Mouse (Mus musculus) midbrain, embryonic 12.5 days (tissue): ENCODE data around the gene Lingo2. TPM values are rescaled to one million over a fixed set of nuclear protein-coding genes. Genes with fewer than 3 reads are reported as not detected.

Experiments
- ATAC-seq: fragments of 200-750 bp; cut with Nextera tagmentation; 2 replicates; pipeline ENCODE4 v1.8.0; 2017; ENCODE audit warnings: low read depth, moderate TSS enrichment, moderate library complexity; ENCODE audit not compliant: low FRiP score
- H3K27ac ChIP-seq: fragments of 300-500 bp; sonication (generic); replicated peaks from 2 replicates; pipeline ENCODE4 v1.5.1; 2016; ENCODE audit warnings: mild to moderate bottlenecking
- H3K27me3 ChIP-seq: fragments of 300-500 bp; sonication (generic); 2 replicates; pipeline ENCODE4 v1.6.1; 2016; ENCODE audit warnings: mild to moderate bottlenecking
- H3K36me3 ChIP-seq: fragments of 300-500 bp; sonication (generic); 2 replicates; pipeline ENCODE4 v1.6.1; 2016
- H3K4me1 ChIP-seq: fragments of 300-500 bp; sonication (generic); 2 replicates; pipeline ENCODE4 v1.6.1; 2016
- H3K4me2 ChIP-seq: fragments of 300-500 bp; sonication (generic); replicated peaks from 2 replicates; pipeline ENCODE4 v1.6.1; 2016; ENCODE audit warnings: mild to moderate bottlenecking, moderate library complexity
- H3K4me3 ChIP-seq: fragments of 300-500 bp; sonication (generic); 2 replicates; pipeline ENCODE4 v1.5.1; 2016; ENCODE audit warnings: mild to moderate bottlenecking
- H3K9ac ChIP-seq: fragments of 300-500 bp; sonication (generic); replicated peaks from 2 replicates; pipeline ENCODE4 v1.6.1; 2016; ENCODE audit warnings: mild to moderate bottlenecking, moderate library complexity
- H3K9me3 ChIP-seq: fragments of 300-500 bp; sonication (generic); 2 replicates; pipeline ENCODE4 v1.6.1; 2016; ENCODE audit warnings: mild to moderate bottlenecking
- WGBS: fragments of 180-500 bp; shearing (Covaris S2); methylation state at CpG from one replicate; pipeline ENCODE4 v1.1.7; 2016; 5-methylcytosine and 5-hydroxymethylcytosine counted together
- polyA plus RNA-seq: library from polyadenylated mRNA; unstranded; fragments of >200 nt; fragmentation: Nextera tagmentation; extraction: Ambion mirVana; gene quantifications from 2 replicates; pipeline ENCODE4 v1.2.1, GENCODE M21; 2016

Gene Lingo2
- polyA plus RNA-seq, 1 experiment from 2014 or later = 6.2 TPM

DNA sequence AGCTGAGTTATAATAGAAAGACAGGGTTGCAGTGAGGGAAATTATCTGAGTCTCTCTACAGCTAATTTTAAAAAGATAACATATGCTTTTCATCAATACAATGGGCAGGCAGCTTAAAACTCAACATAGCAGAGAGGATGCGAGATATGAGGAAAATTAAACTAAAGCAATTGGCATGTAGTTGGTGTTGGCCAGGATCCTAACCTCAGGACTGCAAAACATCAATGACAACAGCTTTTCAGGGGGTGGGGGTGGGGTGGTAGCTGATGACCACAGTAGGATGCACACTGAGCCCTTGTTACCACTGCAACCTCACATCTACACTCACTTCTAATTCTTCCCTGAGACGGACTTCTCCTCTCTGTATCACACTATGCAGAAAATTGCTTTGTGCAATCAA is 417.7 kb downstream of the Lingo2 start:
- no peak overlapping the region for H3K4me3 ChIP-seq
- 91% methylated on average over 2 of the region's 2 CpGs for WGBS
- no peaks in the 10 kb centered on the region for H3K4me1 ChIP-seq
- no peaks in the 10 kb centered on the region for H3K9me3 ChIP-seq
- no peaks in the 10 kb centered on the region for H3K27me3 ChIP-seq
- no peak overlapping the region for H3K9ac ChIP-seq
- no peak overlapping the region for H3K27ac ChIP-seq
- no peak for ATAC-seq
- H3K4me2 ChIP-seq = no peak overlapping the region
- H3K36me3 ChIP-seq = no peaks in the 10 kb centered on the region

DNA sequence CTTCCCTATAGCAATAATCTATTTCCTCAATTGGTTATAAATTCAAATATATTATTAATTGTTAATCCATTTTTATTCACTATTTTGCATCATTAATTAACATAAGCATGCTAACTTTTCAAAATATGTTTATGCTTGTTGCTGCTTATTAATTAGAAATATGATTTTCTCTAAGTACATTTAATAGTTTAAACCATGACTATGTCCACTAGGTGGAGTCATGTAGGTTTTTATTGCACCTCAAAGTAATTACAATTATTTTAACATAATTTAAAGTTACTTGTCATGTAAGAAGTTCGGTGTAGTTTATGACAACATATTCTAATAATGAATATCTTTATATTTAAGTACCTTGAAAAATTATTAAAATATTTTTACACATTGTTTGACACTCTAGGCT is 461.3 kb downstream of the Lingo2 start:
- H3K9ac ChIP-seq = no peak overlapping the region
- 76% methylated on average over 1 of the region's 1 CpGs for WGBS
- ATAC-seq = no peak
- no peaks in the 10 kb centered on the region for H3K27me3 ChIP-seq
- no peaks in the 10 kb centered on the region for H3K9me3 ChIP-seq
- H3K4me2 ChIP-seq = no peak overlapping the region
- no peaks in the 10 kb centered on the region for H3K36me3 ChIP-seq
- H3K4me1 ChIP-seq = no peaks in the 10 kb centered on the region
- no peak overlapping the region for H3K27ac ChIP-seq
- H3K4me3 ChIP-seq = no peak overlapping the region

DNA sequence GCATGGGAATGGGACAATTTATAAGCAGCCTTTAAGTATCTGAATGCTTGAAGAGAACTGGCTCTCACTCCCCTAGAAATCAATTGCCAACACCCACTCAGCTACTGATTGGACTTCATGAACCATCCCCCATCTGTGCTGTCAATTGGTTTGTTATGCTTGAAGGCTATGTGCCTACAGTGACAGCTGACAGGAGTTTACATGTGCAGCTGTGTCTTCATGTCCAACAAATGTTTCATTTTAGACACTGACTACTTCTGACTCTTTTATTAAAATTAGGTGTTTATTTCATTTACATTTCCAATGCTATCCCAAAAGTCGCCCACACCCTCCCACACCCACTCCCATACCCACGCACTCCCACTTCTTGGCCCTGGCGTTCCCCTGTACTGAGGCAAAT is 516.3 kb downstream of the Lingo2 start:
- no peak for ATAC-seq
- no peak overlapping the region for H3K9ac ChIP-seq
- H3K36me3 ChIP-seq = no peaks in the 10 kb centered on the region
- H3K4me1 ChIP-seq = no peaks in the 10 kb centered on the region
- no peak overlapping the region for H3K27ac ChIP-seq
- H3K27me3 ChIP-seq = no peaks in the 10 kb centered on the region
- WGBS = 90% methylated on average over 3 of the region's 3 CpGs
- no peaks in the 10 kb centered on the region for H3K9me3 ChIP-seq
- no peak overlapping the region for H3K4me2 ChIP-seq
- H3K4me3 ChIP-seq = no peak overlapping the region

DNA sequence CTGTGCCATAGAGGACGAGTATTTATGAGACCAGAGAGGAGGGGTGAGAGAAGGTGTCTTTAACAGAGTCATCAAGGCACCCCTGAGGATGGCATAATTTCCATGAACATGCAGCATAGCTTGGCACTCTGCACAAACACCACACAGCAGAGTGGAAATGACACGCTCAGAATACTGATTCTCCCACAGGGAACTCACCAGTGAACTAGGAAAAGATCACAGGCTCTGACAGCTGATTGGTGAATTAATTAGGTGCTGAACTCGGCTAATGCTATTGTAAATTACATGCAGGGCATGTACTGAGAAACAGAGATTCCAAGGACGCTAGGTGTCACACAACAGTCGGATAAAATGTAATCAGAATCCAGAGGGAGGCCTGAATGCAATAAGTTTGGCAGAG is 525.4 kb downstream of the Lingo2 start:
- peak; percentile 88 for ATAC-seq
- no peak overlapping the region for H3K4me3 ChIP-seq
- WGBS = 30% methylated on average over 5 of the region's 5 CpGs

DNA sequence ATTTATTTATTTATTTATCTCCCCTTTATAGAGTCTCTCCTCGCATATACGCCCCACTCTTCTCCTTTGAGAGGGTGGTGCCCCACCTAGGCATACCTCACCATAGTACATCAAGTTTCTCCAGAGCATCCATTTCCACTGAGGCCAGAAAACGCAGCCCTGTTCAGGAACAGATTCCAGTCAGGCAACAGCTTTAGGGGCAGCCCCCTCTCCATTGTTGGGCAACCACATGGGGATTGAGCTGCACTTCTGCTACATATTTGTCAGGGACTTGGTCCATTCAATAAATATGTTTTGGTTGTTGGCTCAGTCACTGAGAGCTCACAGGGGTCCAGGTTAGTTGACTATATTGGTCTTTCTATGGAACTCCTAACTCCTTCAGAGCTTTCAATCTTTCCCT is 544.2 kb downstream of the Lingo2 start:
- Histone ChIP-seq H3K4me2 (no peak overlapping the region), H3K27me3 (no peaks in the 10 kb centered on the region), H3K4me1 (no peaks in the 10 kb centered on the region), H3K36me3 (no peaks in the 10 kb centered on the region), H3K4me3 (no peak overlapping the region), H3K27ac (no peak overlapping the region), H3K9me3 (no peaks in the 10 kb centered on the region), H3K9ac (no peak overlapping the region)
- no peak for ATAC-seq
- 96% methylated on average over 3 of the region's 3 CpGs for WGBS

More for the DNA sequence above, 525.4 kb downstream of the Lingo2 start:
- no peaks in the 10 kb centered on the region for H3K36me3 ChIP-seq
- no peaks in the 10 kb centered on the region for H3K4me1 ChIP-seq
- no peak overlapping the region for H3K4me2 ChIP-seq
- H3K27ac ChIP-seq = peak overlapping the region; percentile 46; the same call in 1 of the 2 replicates
- no peak overlapping the region for H3K9ac ChIP-seq
- no peaks in the 10 kb centered on the region for H3K9me3 ChIP-seq
- no peaks in the 10 kb centered on the region for H3K27me3 ChIP-seq

DNA sequence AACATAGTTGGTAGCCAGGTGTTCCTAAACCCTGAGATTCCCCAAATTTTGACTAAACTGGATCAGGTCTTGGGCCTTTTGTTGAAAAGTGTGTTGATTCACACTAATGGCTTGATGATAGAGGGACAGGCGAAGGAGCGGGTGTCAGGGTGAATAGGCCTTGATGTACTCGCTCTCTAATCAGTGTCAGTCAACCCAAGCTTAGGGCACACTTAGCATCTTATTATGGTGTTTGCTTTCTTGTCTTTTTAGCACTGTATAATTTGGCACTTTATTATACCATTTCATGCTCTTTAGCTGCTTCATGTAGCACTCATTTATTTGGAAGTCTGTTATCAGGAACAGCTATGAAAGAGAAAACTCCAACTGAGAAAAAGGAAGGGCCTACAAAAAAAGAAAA is 582.6 kb downstream of the Lingo2 start:
- Histone ChIP-seq H3K36me3 (no peaks in the 10 kb centered on the region), H3K9me3 (no peaks in the 10 kb centered on the region), H3K9ac (no peak overlapping the region), H3K27ac (no peak overlapping the region), H3K4me1 (no peaks in the 10 kb centered on the region), H3K4me2 (no peak overlapping the region), H3K27me3 (no peaks in the 10 kb centered on the region), H3K4me3 (no peak overlapping the region)
- WGBS = 84% methylated on average over 3 of the region's 3 CpGs
- ATAC-seq = no peak

DNA sequence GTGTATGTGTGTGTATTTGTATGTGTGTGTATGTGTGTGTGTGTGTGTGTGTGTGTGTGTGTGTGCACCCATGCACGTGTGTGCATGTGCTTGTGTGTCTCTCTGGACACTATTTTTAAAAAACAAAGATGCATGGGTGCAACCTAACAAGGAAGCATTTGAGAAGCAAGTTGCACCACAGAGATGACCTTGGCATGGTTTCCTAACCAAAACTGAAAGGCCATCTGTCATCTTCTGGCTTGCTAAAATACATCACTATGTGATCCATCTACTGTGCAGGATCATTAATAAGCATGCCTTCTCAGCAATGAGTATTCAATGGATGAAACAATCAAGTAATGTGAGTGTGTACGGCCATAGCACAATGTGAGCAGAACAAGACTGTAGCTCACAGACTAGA is 597.1 kb downstream of the Lingo2 start:
- no peak overlapping the region for H3K9ac ChIP-seq
- ATAC-seq = no peak
- H3K27ac ChIP-seq = no peak overlapping the region
- WGBS = 72% methylated on average over 2 of the region's 2 CpGs
- no peaks in the 10 kb centered on the region for H3K36me3 ChIP-seq
- H3K27me3 ChIP-seq = no peaks in the 10 kb centered on the region
- no peak overlapping the region for H3K4me2 ChIP-seq
- H3K4me1 ChIP-seq = no peaks in the 10 kb centered on the region
- H3K9me3 ChIP-seq = no peaks in the 10 kb centered on the region
- H3K4me3 ChIP-seq = no peak overlapping the region

DNA sequence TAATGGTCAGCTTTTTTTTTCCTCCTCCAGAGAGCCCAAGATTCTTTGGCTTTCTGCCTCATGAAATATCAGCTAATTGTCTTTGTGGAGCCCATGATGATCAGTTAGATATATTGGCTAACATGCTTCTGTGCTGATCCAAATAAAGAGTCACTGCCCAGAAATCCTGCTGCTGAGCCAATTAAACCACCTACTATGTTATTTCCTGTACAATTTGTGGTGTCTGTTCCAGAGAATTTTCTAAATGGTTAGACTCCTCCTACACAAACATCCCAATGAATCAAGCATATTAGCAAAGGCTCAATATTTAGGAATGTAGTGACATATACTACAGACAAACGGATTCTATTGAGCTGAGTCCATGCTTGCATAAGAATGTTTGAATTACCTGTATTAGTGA is 619.8 kb downstream of the Lingo2 start:
- Histone ChIP-seq H3K36me3 (no peaks in the 10 kb centered on the region), H3K27me3 (no peaks in the 10 kb centered on the region), H3K4me1 (no peaks in the 10 kb centered on the region), H3K4me3 (no peak overlapping the region), H3K4me2 (no peak overlapping the region), H3K9me3 (no peaks in the 10 kb centered on the region), H3K9ac (no peak overlapping the region), H3K27ac (no peak overlapping the region)
- 88% methylated on average over 1 of the region's 1 CpGs for WGBS
- no peak for ATAC-seq

DNA sequence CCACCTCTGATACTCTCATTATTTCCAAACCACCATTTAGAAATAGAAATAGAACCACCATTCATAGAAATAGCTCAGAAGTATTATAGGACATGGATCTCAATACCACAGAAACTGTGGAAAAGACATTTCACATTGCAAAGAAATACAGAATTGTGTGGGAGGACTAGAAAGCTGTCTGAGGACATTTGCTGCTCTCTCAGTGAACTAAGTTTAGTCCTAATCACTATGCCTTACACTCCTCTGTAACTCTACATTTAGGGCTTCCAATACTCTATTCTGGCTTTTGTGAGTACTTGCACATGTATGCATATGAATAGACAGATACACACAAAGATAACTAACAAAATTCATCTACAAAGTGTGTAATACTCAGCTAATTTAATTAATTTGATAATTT is 625.9 kb downstream of the Lingo2 start:
- H3K9ac ChIP-seq = no peak overlapping the region
- H3K4me1 ChIP-seq = no peaks in the 10 kb centered on the region
- H3K27me3 ChIP-seq = no peaks in the 10 kb centered on the region
- H3K36me3 ChIP-seq = no peaks in the 10 kb centered on the region
- no peak overlapping the region for H3K27ac ChIP-seq
- H3K4me3 ChIP-seq = no peak overlapping the region
- H3K9me3 ChIP-seq = no peaks in the 10 kb centered on the region
- no peak for ATAC-seq
- no peak overlapping the region for H3K4me2 ChIP-seq

DNA sequence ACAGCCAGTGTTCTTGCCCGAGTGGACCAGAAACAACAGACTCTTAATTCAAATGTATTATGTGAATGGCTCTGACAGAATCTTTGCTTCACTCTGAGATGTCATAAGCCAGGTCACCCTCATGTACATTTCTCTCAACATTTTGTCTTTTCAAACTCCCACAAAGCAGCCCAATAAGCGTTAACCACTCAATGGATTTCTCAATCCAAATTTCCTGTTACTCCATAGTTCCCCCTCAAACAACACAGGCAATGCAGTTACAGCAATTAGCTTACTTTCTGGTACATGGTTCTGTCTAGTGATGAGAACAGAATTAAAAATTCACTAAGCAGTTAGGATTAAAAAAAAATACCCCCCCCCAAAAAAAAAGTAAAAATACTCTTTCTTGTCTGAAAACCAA is 638.5 kb downstream of the Lingo2 start:
- H3K4me3 ChIP-seq = no peak overlapping the region
- 64% methylated on average over 2 of the region's 2 CpGs for WGBS
- no peaks in the 10 kb centered on the region for H3K9me3 ChIP-seq
- no peak overlapping the region for H3K9ac ChIP-seq
- no peaks in the 10 kb centered on the region for H3K36me3 ChIP-seq
- no peak overlapping the region for H3K27ac ChIP-seq
- no peaks in the 10 kb centered on the region for H3K4me1 ChIP-seq
- no peak for ATAC-seq
- no peaks in the 10 kb centered on the region for H3K27me3 ChIP-seq
- no peak overlapping the region for H3K4me2 ChIP-seq

DNA sequence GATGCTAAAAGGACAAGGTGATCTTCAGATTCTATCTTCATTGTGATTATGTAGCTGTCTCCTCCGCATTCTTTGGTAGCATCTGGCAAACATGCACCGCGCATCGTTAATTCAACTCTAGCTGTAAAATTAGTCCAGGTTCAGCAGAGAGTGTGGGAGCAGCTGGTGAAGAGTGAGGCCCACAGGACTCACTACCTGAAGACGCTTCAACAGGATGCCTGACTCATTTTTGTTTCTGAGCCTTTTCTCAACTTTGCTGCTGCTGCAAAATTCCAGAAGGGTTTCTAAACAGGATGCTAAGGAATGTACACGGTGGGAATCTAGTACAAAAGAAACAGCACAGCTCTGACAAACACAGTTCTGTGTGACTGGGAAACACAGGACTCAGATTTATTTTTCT is 640.1 kb downstream of the Lingo2 start:
- Histone ChIP-seq H3K27ac (no peak overlapping the region), H3K4me3 (no peak overlapping the region), H3K4me2 (no peak overlapping the region), H3K9me3 (no peaks in the 10 kb centered on the region), H3K9ac (no peak overlapping the region), H3K36me3 (no peaks in the 10 kb centered on the region), H3K27me3 (no peaks in the 10 kb centered on the region), H3K4me1 (no peaks in the 10 kb centered on the region)
- ATAC-seq = no peak
- WGBS = 88% methylated on average over 6 of the region's 6 CpGs

DNA sequence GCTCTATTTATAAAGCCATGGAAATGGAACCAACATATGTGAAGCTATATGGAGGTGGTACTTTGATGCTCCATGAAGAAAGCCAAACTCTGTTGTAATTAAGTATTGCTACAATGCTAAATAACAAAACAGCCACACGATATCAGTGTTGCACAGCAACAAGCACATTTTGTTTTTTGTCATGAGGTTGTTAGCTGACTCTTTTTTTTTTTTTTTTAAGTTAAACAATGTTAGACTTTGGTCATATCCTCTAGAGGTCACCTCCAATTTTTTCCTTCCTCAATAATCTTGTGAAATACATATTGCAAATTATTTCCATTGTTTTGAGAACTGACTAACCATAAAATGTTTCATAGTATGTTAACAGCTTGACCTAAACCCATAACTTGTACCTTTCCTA is 646.3 kb downstream of the Lingo2 start:
- Histone ChIP-seq H3K4me2 (no peak overlapping the region), H3K4me1 (no peaks in the 10 kb centered on the region), H3K9me3 (no peaks in the 10 kb centered on the region), H3K27me3 (no peaks in the 10 kb centered on the region), H3K27ac (no peak overlapping the region), H3K4me3 (no peak overlapping the region), H3K36me3 (no peaks in the 10 kb centered on the region), H3K9ac (no peak overlapping the region)
- no peak for ATAC-seq
- WGBS = 90% methylated on average over 1 of the region's 1 CpGs

DNA sequence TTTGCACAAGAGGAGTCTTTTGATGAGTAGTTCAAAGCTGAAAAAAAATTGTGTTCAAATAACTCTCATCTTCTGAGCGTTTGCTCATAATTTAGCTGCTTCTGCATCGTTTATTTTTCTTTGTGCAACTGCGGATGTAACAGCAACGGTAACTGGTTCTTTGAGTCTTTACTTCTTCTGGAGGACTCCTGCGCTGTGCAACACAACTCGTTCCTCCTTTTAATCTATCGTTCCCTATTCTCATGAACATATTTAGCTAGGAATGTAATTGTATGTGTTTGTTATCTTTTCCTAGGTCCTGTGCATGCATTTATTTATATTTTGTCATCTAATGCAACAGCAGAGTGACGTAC is 661.9 kb downstream of the Lingo2 start:
- Histone ChIP-seq H3K27ac (no peak overlapping the region), H3K9ac (no peak overlapping the region), H3K4me1 (peaks cover 7% of the 10 kb centered on the region; the same call in 1 of the 2 replicates), H3K4me3 (no peak overlapping the region; the same call in 1 of the 2 replicates), H3K4me2 (peak overlapping the region; percentile 42), H3K9me3 (no peaks in the 10 kb centered on the region), H3K36me3 (no peaks in the 10 kb centered on the region), H3K27me3 (no peaks in the 10 kb centered on the region)
- 72% methylated on average over 8 of the region's 8 CpGs for WGBS
- ATAC-seq = no peak
